ENCODE assay signal across 8 mouse cellular contexts in genomic region chr17:43157781-43158501, GRCm38 (mm10).
DNase-seq lines count a peak whose midpoint lies in the region; ATAC-seq and TF ChIP-seq lines count a peak whose summit lies in the region.

No protein-coding gene starts in this region.

- no peaks in the 10 kb centered on the region for H3K36me3 ChIP-seq in kidney, postnatal 0 days (ENCODE audit: insufficient read depth, low read length)
- H3K36me3 ChIP-seq in megakaryocyte, embryonic 14.5 days (replicated peaks; ENCODE audit: low read length), result no peaks in the 10 kb centered on the region

- no peaks in the 10 kb centered on the region for H3K9me3 ChIP-seq in kidney, postnatal 0 days (replicated peaks; ENCODE audit: low read length)
- no peaks in the 10 kb centered on the region for H3K9me3 ChIP-seq in megakaryocyte, embryonic 14.5 days

- H3K4me3 ChIP-seq in kidney, postnatal 0 days (replicated peaks; ENCODE audit: low read depth, low read length), result no peak overlapping the region
- peak overlapping the region; percentile 46 for H3K4me3 ChIP-seq in megakaryocyte, embryonic 14.5 days (replicated peaks)

- H3K27me3 ChIP-seq in kidney, postnatal 0 days (ENCODE audit: insufficient read depth, low read length), result no peaks in the 10 kb centered on the region
- no peaks in the 10 kb centered on the region for H3K27me3 ChIP-seq in megakaryocyte, embryonic 14.5 days (replicated peaks)

- peak; percentile 78 for DNase-seq in kidney, postnatal 0 days (ENCODE audit: low spot score)
- no peak for DNase-seq in kidney, adult 9 months
- peak; percentile 37 to 45 for DNase-seq in frontal cortex, postnatal 36 days (ENCODE audit: low spot score in 2 of 2)
- DNase-seq in layer of hippocampus, postnatal 10 days (ENCODE audit: low spot score in 2 of 2), result peak; percentile 41 to 55
- peak; percentile 11 to 49 for DNase-seq in right cerebral cortex, postnatal 36 days (ENCODE audit: low spot score in 2 of 2)
- no peak for DNase-seq in spleen, adult 12 weeks (ENCODE audit: low spot score)
- DNase-seq in cerebellum, adult 11 months, result no peak

- peak overlapping the region; percentile 54; the same call in 1 of the 2 replicates for H3K27ac ChIP-seq in kidney, postnatal 0 days

- WGBS in kidney, postnatal 0 days, result 19% methylated on average over 15 of the region's 15 CpGs

- ATAC-seq in kidney, postnatal 0 days (replicated peaks; ENCODE audit: low FRiP score, low read depth), result peak; percentile 75; the same call in 1 of the 2 replicates

- no peak for TF ChIP-seq CTCF in kidney, postnatal 0 days (IDR thresholded peaks at IDR 0.05; ENCODE audit: low read depth)

- H3K4me1 ChIP-seq in kidney, postnatal 0 days (replicated peaks; ENCODE audit: insufficient read depth, low read length), result peaks cover 7% of the 10 kb centered on the region; the same call in 1 of the 2 replicates
- peaks cover 5% of the 10 kb centered on the region; the same call in 1 of the 2 replicates for H3K4me1 ChIP-seq in megakaryocyte, embryonic 14.5 days

- H3K4me2 ChIP-seq in kidney, postnatal 0 days (ENCODE audit: low read length), result peak overlapping the region; percentile 42

- peak overlapping the region; percentile 18; the same call in 1 of the 2 replicates for H3K9ac ChIP-seq in kidney, postnatal 0 days (ENCODE audit: low read depth, low read length)

Comparison
In these comparisons a context has a peak if more than half of its experiments do, and no peak if none do; other contexts are left out.
1. DNase-seq: peak in kidney, postnatal 0 days (single experiment), frontal cortex, postnatal 36 days (2 of 2), layer of hippocampus, postnatal 10 days (2 of 2) and right cerebral cortex, postnatal 36 days (2 of 2); none in kidney, adult 9 months (single experiment), spleen, adult 12 weeks (single experiment) and cerebellum, adult 11 months (single experiment).